Mouse (Mus musculus) limb, embryonic 13.5 days (tissue): ENCODE results near the gene Fyb. TPM values are rescaled to one million over a fixed set of nuclear protein-coding genes. Genes with fewer than 3 reads are reported as not detected.
"Not testable (repeated sequence)": the region's sequence is repeated elsewhere in the genome, so short reads cannot be mapped to it uniquely, and the experiment has no call there.

Source experiments
- ATAC-seq: fragments of 200-750 bp; cut with Nextera tagmentation; 2 replicates; pipeline ENCODE4 v1.8.0; 2017; ENCODE audit warnings: low read depth, moderate number of reproducible peaks, moderate TSS enrichment; ENCODE audit not compliant: low FRiP score
- H3K27ac ChIP-seq: fragments of 300-500 bp; sonication (generic); 2 replicates; pipeline ENCODE4 v1.5.1; 2015; ENCODE audit warnings: inconsistent platforms, mild to moderate bottlenecking, moderate library complexity
- H3K27me3 ChIP-seq: fragments of 300-500 bp; sonication (generic); 2 replicates; pipeline ENCODE4 v1.6.1; 2015; ENCODE audit warnings: mild to moderate bottlenecking, inconsistent platforms
- H3K36me3 ChIP-seq: fragments of 300-500 bp; sonication (generic); 2 replicates; pipeline ENCODE4 v1.6.1; 2015; ENCODE audit warnings: inconsistent platforms, mild to moderate bottlenecking, moderate library complexity
- H3K4me1 ChIP-seq: fragments of 300-500 bp; sonication (generic); 2 replicates; pipeline ENCODE4 v1.6.1; 2015; ENCODE audit warnings: inconsistent platforms
- H3K4me2 ChIP-seq: fragments of 300-500 bp; sonication (generic); replicated peaks from 2 replicates; pipeline ENCODE4 v1.6.1; 2015; ENCODE audit warnings: inconsistent platforms, mild to moderate bottlenecking, moderate library complexity
- H3K4me3 ChIP-seq: fragments of 300-500 bp; sonication (generic); 2 replicates; pipeline ENCODE4 v1.5.1; 2015; ENCODE audit warnings: moderate library complexity, mild to moderate bottlenecking, inconsistent platforms
- H3K9ac ChIP-seq: fragments of 300-500 bp; sonication (generic); 2 replicates; pipeline ENCODE4 v1.6.1; 2015; ENCODE audit warnings: mild to moderate bottlenecking, inconsistent platforms
- H3K9me3 ChIP-seq: fragments of 300-500 bp; sonication (generic); 2 replicates; pipeline ENCODE4 v1.6.1; 2016; ENCODE audit warnings: inconsistent platforms
- WGBS: fragments of 180-500 bp; shearing (Covaris S2); methylation state at CpG from one replicate; pipeline ENCODE4 v1.1.7; 2015; 5-methylcytosine and 5-hydroxymethylcytosine counted together
- polyA plus RNA-seq: library from polyadenylated mRNA; unstranded; fragments of >200 nt; fragmentation: Nextera tagmentation; extraction: Ambion mirVana; gene quantifications from 2 replicates; pipeline ENCODE4 v1.2.1, GENCODE M21; 2015

Gene Fyb
- polyA plus RNA-seq, 1 experiment from 2014 or later, result 6.1 TPM

DNA sequence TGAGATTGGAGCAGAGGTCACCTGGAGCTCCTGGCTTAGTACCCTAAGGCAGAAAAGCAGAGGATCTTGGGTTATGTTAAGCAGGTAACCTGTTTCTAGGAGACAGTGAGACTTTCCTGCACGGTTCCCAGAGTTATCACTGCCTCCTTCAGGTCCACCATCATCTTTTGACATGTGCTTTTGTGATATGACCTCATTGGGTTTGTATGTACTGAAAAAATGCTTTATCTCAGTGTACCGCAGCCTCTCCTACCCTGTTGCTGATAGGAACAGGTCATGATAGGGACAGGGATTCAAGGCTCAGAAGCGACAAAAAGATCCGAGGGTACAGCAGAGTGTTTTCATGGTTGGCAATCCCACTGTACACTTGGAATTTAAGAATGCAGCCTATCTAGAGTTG lies 62.0 kb downstream of the Fyb start:
- WGBS, result 86% methylated on average over 4 of the region's 4 CpGs
- no peak for ATAC-seq

GRCm38 (mm10) chr15:6586351-6586750 lies 63.7 kb downstream of the Fyb start:
- H3K4me2 ChIP-seq, H3K4me3 ChIP-seq, H3K4me1 ChIP-seq, H3K36me3 ChIP-seq, ATAC-seq, H3K27ac ChIP-seq, H3K9me3 ChIP-seq, H3K9ac ChIP-seq, H3K27me3 ChIP-seq: not testable (repeated sequence)
- 83% methylated on average over 7 of the region's 7 CpGs for WGBS

More for the DNA sequence above, 62.0 kb downstream of the Fyb start:
- no peak overlapping the region for H3K4me3 ChIP-seq
- H3K36me3 ChIP-seq, result no peaks in the 10 kb centered on the region
- H3K27ac ChIP-seq, result no peak overlapping the region
- no peaks in the 10 kb centered on the region for H3K27me3 ChIP-seq
- H3K4me2 ChIP-seq, result no peak overlapping the region
- H3K9ac ChIP-seq, result no peak overlapping the region
- H3K9me3 ChIP-seq, result no peaks in the 10 kb centered on the region
- H3K4me1 ChIP-seq, result peaks cover 12% of the 10 kb centered on the region; the same call in 1 of the 2 replicates

GRCm38 (mm10) chr15:6587526-6587925 lies 64.9 kb downstream of the Fyb start:
- no peak overlapping the region for H3K27ac ChIP-seq
- no peaks in the 10 kb centered on the region for H3K27me3 ChIP-seq
- no peak overlapping the region for H3K4me3 ChIP-seq
- H3K4me2 ChIP-seq, result no peak overlapping the region
- WGBS, result 58% methylated on average over 3 of the region's 3 CpGs
- H3K9ac ChIP-seq, result no peak overlapping the region
- H3K9me3 ChIP-seq, result no peaks in the 10 kb centered on the region
- no peaks in the 10 kb centered on the region for H3K36me3 ChIP-seq
- ATAC-seq, result no peak
- no peaks in the 10 kb centered on the region for H3K4me1 ChIP-seq

DNA sequence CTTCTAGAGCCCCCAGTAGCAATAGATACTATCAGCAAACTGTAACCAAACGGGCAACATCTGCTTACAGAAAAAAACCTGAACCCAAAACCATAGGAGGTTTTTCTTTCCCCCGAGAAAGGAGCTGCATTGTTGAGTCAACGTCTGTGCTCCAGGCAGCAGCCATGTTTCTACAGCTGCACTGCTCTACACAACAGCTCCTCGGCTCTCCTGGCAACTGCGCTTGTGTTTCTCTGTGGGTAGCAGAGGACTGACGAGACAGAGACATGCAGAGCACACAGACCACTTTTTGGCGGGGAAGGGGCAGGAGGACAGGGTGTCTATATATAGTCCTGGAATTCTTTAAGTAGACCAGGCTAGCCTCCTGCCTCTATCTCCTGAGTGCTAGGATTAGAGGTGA lies 65.5 kb downstream of the Fyb start:
- Histone ChIP-seq H3K36me3 (no peaks in the 10 kb centered on the region), H3K4me3 (no peak overlapping the region), H3K9me3 (no peaks in the 10 kb centered on the region), H3K27ac (no peak overlapping the region), H3K4me2 (no peak overlapping the region), H3K4me1 (no peaks in the 10 kb centered on the region), H3K9ac (no peak overlapping the region), H3K27me3 (no peaks in the 10 kb centered on the region)
- ATAC-seq, result no peak
- WGBS, result 62% methylated on average over 7 of the region's 7 CpGs

DNA sequence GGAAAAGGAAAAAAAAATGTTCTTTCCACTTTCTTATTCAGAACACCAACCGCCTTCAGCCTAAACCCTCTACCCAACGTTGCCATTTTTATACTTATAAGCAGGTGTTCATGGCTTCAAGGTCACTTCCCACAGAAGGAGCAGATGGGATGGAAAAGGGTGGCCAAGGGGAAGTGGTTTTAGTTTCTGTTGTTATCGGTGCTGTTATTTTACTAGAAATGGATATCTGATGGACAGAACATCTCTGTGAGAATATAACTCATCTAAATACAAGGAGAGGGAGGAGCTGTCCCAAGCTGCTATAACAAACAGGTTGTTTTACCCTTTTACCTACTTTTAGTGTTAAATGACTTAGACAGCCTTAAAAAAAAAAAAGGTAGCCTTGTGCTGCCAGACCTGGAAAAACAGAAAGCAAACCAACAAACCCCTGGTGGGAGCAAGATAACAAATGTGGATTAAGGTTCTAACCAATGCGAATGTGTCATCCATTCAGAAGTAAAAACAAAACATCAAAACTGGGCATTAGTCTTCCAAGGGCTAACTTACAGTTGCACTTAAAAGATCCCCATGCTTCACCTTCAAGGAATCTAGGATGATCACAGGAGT lies 68.3 kb downstream of the Fyb start:
- ATAC-seq, result no peak
- Histone ChIP-seq H3K9me3 (no peaks in the 10 kb centered on the region), H3K4me2 (no peak overlapping the region), H3K36me3 (no peaks in the 10 kb centered on the region), H3K27ac (no peak overlapping the region), H3K9ac (no peak overlapping the region), H3K4me1 (no peaks in the 10 kb centered on the region), H3K4me3 (no peak overlapping the region), H3K27me3 (no peaks in the 10 kb centered on the region)
- WGBS, result 85% methylated on average over 4 of the region's 4 CpGs

GRCm38 (mm10) chr15:6591527-6591926 lies 68.9 kb downstream of the Fyb start:
- Histone ChIP-seq H3K27ac (no peak overlapping the region), H3K4me2 (no peak overlapping the region), H3K4me1 (no peaks in the 10 kb centered on the region), H3K36me3 (no peaks in the 10 kb centered on the region), H3K27me3 (no peaks in the 10 kb centered on the region), H3K9me3 (no peaks in the 10 kb centered on the region), H3K9ac (no peak overlapping the region), H3K4me3 (no peak overlapping the region)
- no peak for ATAC-seq
- WGBS, result 53% methylated on average over 1 of the region's 1 CpGs

GRCm38 (mm10) chr15:6592561-6593253 lies 70.1 kb downstream of the Fyb start:
- no peak for ATAC-seq
- whole genome bisulfite sequencing, result 77% methylated on average over 5 of the region's 5 CpGs
- H3K9ac ChIP-seq, result no peak overlapping the region
- no peaks in the 10 kb centered on the region for H3K36me3 ChIP-seq
- no peak overlapping the region for H3K4me3 ChIP-seq
- H3K4me2 ChIP-seq, result no peak overlapping the region
- no peaks in the 10 kb centered on the region for H3K9me3 ChIP-seq
- no peaks in the 10 kb centered on the region for H3K27me3 ChIP-seq
- H3K4me1 ChIP-seq, result no peaks in the 10 kb centered on the region
- no peak overlapping the region for H3K27ac ChIP-seq

DNA sequence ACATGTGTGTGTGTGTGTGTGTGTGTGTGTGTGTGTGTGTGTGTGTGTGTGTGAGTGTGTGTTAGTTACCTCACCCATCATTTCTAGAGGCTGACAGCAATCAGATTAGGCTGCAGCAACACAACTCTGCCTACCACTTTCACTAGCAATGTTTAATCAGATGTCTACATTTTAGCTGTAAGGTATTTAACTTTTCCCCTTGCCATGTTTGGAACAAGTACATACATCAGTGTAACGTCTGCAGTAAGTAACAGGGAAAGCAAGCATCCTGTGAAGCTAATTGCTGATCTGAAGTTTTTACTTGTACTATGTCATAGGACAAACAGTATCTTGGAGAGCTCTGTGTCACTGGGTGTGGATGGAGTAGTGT lies 70.6 kb downstream of the Fyb start:
- WGBS, result 76% methylated on average over 1 of the region's 1 CpGs
- Histone ChIP-seq H3K36me3 (no peaks in the 10 kb centered on the region), H3K9ac (no peak overlapping the region), H3K27ac (no peak overlapping the region), H3K27me3 (no peaks in the 10 kb centered on the region), H3K4me2 (no peak overlapping the region), H3K4me1 (no peaks in the 10 kb centered on the region), H3K9me3 (no peaks in the 10 kb centered on the region), H3K4me3 (no peak overlapping the region)
- ATAC-seq, result no peak

- Histone ChIP-seq H3K27ac (no peak overlapping the region), H3K9me3 (no peaks in the 10 kb centered on the region), H3K4me1 (no peaks in the 10 kb centered on the region), H3K27me3 (no peaks in the 10 kb centered on the region), H3K36me3 (no peaks in the 10 kb centered on the region), H3K4me3 (no peak overlapping the region), H3K9ac (no peak overlapping the region), H3K4me2 (no peak overlapping the region)
- 84% methylated on average over 3 of the region's 3 CpGs for WGBS
- ATAC-seq, result no peak
Observed at GRCm38 (mm10) chr15:6598626-6599025, 76.0 kb downstream of the Fyb start.

DNA sequence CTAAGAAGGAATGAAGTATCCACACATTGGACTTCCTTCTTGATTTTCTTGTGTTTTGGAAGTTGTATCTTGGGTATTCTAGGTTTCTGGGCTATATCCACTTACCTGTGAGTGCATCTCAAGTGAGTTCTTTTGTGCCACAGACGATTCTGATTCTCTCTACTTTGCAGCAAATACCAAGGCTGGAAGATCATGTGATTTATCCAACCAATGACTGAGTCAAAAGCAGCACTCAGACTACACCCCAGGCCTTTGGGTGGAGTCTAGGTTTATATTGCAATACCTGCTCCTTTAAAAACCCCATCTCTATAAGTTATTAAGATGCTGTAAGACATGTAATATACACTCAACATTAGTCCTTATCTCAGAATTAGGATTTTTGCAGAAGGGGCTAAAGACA lies 77.7 kb downstream of the Fyb start:
- Histone ChIP-seq H3K9me3 (no peaks in the 10 kb centered on the region), H3K4me1 (no peaks in the 10 kb centered on the region), H3K9ac (no peak overlapping the region), H3K27ac (no peak overlapping the region), H3K4me2 (no peak overlapping the region), H3K36me3 (no peaks in the 10 kb centered on the region), H3K27me3 (no peaks in the 10 kb centered on the region), H3K4me3 (no peak overlapping the region)
- WGBS, result 64% methylated on average over 1 of the region's 1 CpGs
- no peak for ATAC-seq

DNA sequence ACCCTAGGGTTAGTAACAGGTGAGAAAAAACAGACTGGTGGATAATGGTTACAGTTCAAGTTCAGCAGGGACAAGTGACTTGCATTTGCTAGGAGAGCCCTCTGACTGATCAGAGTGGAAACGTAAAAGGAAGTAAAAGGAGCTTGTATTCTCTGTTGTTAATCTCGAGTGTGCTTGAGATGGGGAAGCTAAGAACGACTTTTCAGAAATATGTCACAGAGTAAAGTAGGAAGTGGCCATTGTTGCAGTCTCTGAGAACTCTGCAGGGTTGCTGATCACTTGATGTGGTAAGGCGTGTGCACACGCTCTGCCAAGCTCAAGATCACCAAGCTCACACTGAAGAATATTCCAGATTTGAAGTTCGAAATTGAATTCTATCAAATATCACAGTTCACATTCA lies 78.7 kb downstream of the Fyb start:
- Histone ChIP-seq H3K27ac (no peak overlapping the region), H3K9ac (no peak overlapping the region), H3K36me3 (no peaks in the 10 kb centered on the region), H3K4me3 (no peak overlapping the region), H3K9me3 (no peaks in the 10 kb centered on the region), H3K4me2 (no peak overlapping the region), H3K4me1 (no peaks in the 10 kb centered on the region), H3K27me3 (no peaks in the 10 kb centered on the region)
- ATAC-seq, result no peak
- WGBS, result 76% methylated on average over 6 of the region's 6 CpGs

GRCm38 (mm10) chr15:6602003-6602402 lies 79.3 kb downstream of the Fyb start:
- no peaks in the 10 kb centered on the region for H3K9me3 ChIP-seq
- H3K4me2 ChIP-seq, result no peak overlapping the region
- H3K4me3 ChIP-seq, result no peak overlapping the region
- H3K4me1 ChIP-seq, result no peaks in the 10 kb centered on the region
- no peak overlapping the region for H3K27ac ChIP-seq
- no peaks in the 10 kb centered on the region for H3K27me3 ChIP-seq
- ATAC-seq, result no peak
- H3K36me3 ChIP-seq, result no peaks in the 10 kb centered on the region
- no peak overlapping the region for H3K9ac ChIP-seq
- 85% methylated on average over 4 of the region's 4 CpGs for WGBS

GRCm38 (mm10) chr15:6610703-6611102 lies 88.0 kb downstream of the Fyb start:
- no peak overlapping the region for H3K27ac ChIP-seq
- H3K4me2 ChIP-seq, result no peak overlapping the region
- no peaks in the 10 kb centered on the region for H3K36me3 ChIP-seq
- ATAC-seq, result no peak
- no peaks in the 10 kb centered on the region for H3K9me3 ChIP-seq
- H3K9ac ChIP-seq, result no peak overlapping the region
- no peaks in the 10 kb centered on the region for H3K27me3 ChIP-seq
- no peak overlapping the region for H3K4me3 ChIP-seq
- no peaks in the 10 kb centered on the region for H3K4me1 ChIP-seq
- 80% methylated on average over 5 of the region's 5 CpGs for WGBS
